Mouse (Mus musculus) gastrocnemius, adult 8-10 months (tissue): ENCODE results near the gene Uqcc1. TPM values are rescaled to one million over a fixed set of nuclear protein-coding genes. Genes with fewer than 3 reads are reported as not detected.

Experiments
- DNase-seq, 2 experiments: peaks; one replicate each; pipeline ENCODE4 v3.0.0; 2022; ENCODE audit warnings: low spot score in 2 of 2
- total RNA-seq, 4 experiments: library from RNA; stranded (reverse); gene quantifications; 2 replicates each; pipeline ENCODE4 v1.2.4; 2022

Uqcc1 gene
- total RNA-seq: 100 to 1,000 TPM; 154 to 182 (median 168) TPM

- DNase-seq: peak; percentile 87 to 88
These were observed at the start of gene Uqcc1 for GRCm38 (mm10) chr2:155929531-155930442. TSS of gene Uqcc1 (minus strand) at chr2:155930310.

- DNase-seq: no peak
These were observed 49.4 kb upstream of the Uqcc1 start for GRCm38 (mm10) chr2:155979328-155979991.

GRCm38 (mm10) chr2:155974087-155974731 lies 44.1 kb upstream of the Uqcc1 start:
- no peak for DNase-seq

- DNase-seq: no peak
These were observed 43.2 kb upstream of the Uqcc1 start for GRCm38 (mm10) chr2:155973348-155973747.

- no peak for DNase-seq
These were observed 32.9 kb upstream of the Uqcc1 start for GRCm38 (mm10) chr2:155962991-155963390.

GRCm38 (mm10) chr2:155961862-155962261 lies 31.8 kb upstream of the Uqcc1 start:
- DNase-seq: no peak

- no peak for DNase-seq
These were observed 29.9 kb upstream of the Uqcc1 start for GRCm38 (mm10) chr2:155959981-155960380.

GRCm38 (mm10) chr2:155956134-155957059 lies 26.3 kb upstream of the Uqcc1 start, which contains the start of gene Cep250:
TSS of gene Cep250 (plus strand) at chr2:155956458.
- peak; percentile 81 to 87 for DNase-seq

- peak; percentile 25 to 32 for DNase-seq
These were observed 21.9 kb upstream of the Uqcc1 start for GRCm38 (mm10) chr2:155952006-155952405.

GRCm38 (mm10) chr2:155949362-155949761 lies 19.3 kb upstream of the Uqcc1 start:
- peak in 1 of 2 experiments; percentile 24 for DNase-seq

GRCm38 (mm10) chr2:155947390-155948002 lies 17.4 kb upstream of the Uqcc1 start:
- DNase-seq: no peak

- no peak for DNase-seq
These were observed 16.4 kb upstream of the Uqcc1 start for GRCm38 (mm10) chr2:155946499-155946898.

GRCm38 (mm10) chr2:155946069-155946468 lies 16.0 kb upstream of the Uqcc1 start:
- peak; percentile 32 to 40 for DNase-seq

GRCm38 (mm10) chr2:155945580-155945979 lies 15.5 kb upstream of the Uqcc1 start:
- no peak for DNase-seq

GRCm38 (mm10) chr2:155945124-155945523 lies 15.0 kb upstream of the Uqcc1 start, which contains the start of gene Gdf5:
TSS of gene Gdf5 (minus strand) at chr2:155945367.
- DNase-seq: no peak

- no peak for DNase-seq
These were observed 14.6 kb upstream of the Uqcc1 start for GRCm38 (mm10) chr2:155944685-155945084.

GRCm38 (mm10) chr2:155943463-155943862 lies 13.4 kb upstream of the Uqcc1 start:
- DNase-seq: no peak

GRCm38 (mm10) chr2:155941697-155942442 lies 11.8 kb upstream of the Uqcc1 start:
- DNase-seq: peak in 1 of 2 experiments; percentile 53

GRCm38 (mm10) chr2:155940681-155941080 lies 10.6 kb upstream of the Uqcc1 start, which contains the start of gene Gm15557:
TSS of gene Gm15557 (plus strand) at chr2:155940728.
- DNase-seq: no peak
